Mouse (Mus musculus) embryonic stem cell, embryonic (primary cell): ENCODE results near the gene Amdhd2.

Experiments used
- CTCF ChIA-PET, 4 experiments: fragments of 300-600 bp in 2 of 4; fragments of 350-600 bp in 2 of 4; sonication (Branson Sonifier 250); formaldehyde crosslinking; loops; one replicate each; lab custom pipeline; 2022; ENCODE audit warnings: inconsistent platforms in 2 of 4; lab: Charles Lee
- POLR2A ChIA-PET, 4 experiments: fragments of 300-600 bp in 2 of 4; fragments of 350-600 bp in 2 of 4; sonication (Branson Sonifier 250); formaldehyde crosslinking; loops; one replicate each; lab custom pipeline; 2022; ENCODE audit warnings: antibody characterized with exemption in 4 of 4, inconsistent platforms in 1 of 4; lab: Charles Lee

The Amdhd2 gene

GRCm38 (mm10) chr17:24126801-24127200 lies 36.8 kb downstream of the Amdhd2 start:
- POLR2A ChIA-PET: interaction anchor here in 2 of 4 experiments (0.7 to 2.4 kb wide), 8 partner anchors 9 to 105 kb away, joined by 3 to 10 read pairs (median 3); partner anchors contain the start of genes Atp6v0c (in 1 of the 2) and Pdpk1 (in 1 of the 2)

GRCm38 (mm10) chr17:24119446-24119845 lies 44.1 kb downstream of the Amdhd2 start:
- POLR2A ChIA-PET: interaction anchor here in 3 of 4 experiments (0.5 to 1.2 kb wide), 10 partner anchors 10 to 408 kb away, joined by 3 to 7 read pairs (median 3); partner anchors contain the start of gene Traf7 (in 1 of the 3)
- CTCF ChIA-PET: interaction anchor here in 1 of 4 experiments (0.6 to 0.7 kb wide), 2 partner anchors 14 to 32 kb away, joined by 4 to 5 read pairs; no protein-coding TSS in a partner anchor

More at GRCm38 (mm10) chr17:24126801-24127200, 36.8 kb downstream of the Amdhd2 start:
- CTCF ChIA-PET: interaction anchor here in 2 of 4 experiments (0.7 to 1.3 kb wide), 2 partner anchors 52 to 157 kb away, joined by 3 to 5 read pairs; no protein-coding TSS in a partner anchor

GRCm38 (mm10) chr17:24113031-24113430 lies 50.5 kb downstream of the Amdhd2 start:
- POLR2A ChIA-PET: interaction anchor here in 1 of 4 experiments (1.4 kb wide), 1 partner anchor 12 kb away, joined by 3 read pairs; no protein-coding TSS in a partner anchor
- CTCF ChIA-PET: no interaction called here

- ChIA-PET CTCF (interaction anchor here in 2 of 4 experiments (0.5 to 0.6 kb wide), 2 partner anchors 137 to 143 kb away, joined by 5 to 6 read pairs; no protein-coding TSS in a partner anchor), POLR2A (no interaction called here)
These were observed 52.3 kb downstream of the Amdhd2 start for GRCm38 (mm10) chr17:24111256-24111655.

GRCm38 (mm10) chr17:24108896-24109295 lies 54.7 kb downstream of the Amdhd2 start:
- ChIA-PET POLR2A (interaction anchor here in 3 of 4 experiments (0.6 to 1.8 kb wide), 9 partner anchors 10 to 142 kb away, joined by 3 to 6 read pairs (median 3); partner anchors contain the start of genes Ccnf (in 1 of the 3), Prss27 (in 1 of the 3) and Tedc2 (in 1 of the 3)), CTCF (interaction anchor here in 1 of 4 experiments (0.6 kb wide), 1 partner anchor 974 kb away, joined by 3 read pairs; the partner anchor contains the start of gene Tmem204)
